Mouse (Mus musculus) spleen, postnatal 0 days (tissue): ENCODE results near the gene Lsm3. TPM values are rescaled to one million over a fixed set of nuclear protein-coding genes. Genes with fewer than 3 reads are reported as not detected.

Source experiments
- polyA plus RNA-seq: library from polyadenylated mRNA; unstranded; fragments of >200 nt; fragmentation: Nextera tagmentation; extraction: Ambion mirVana; gene quantifications from 2 replicates; pipeline ENCODE4 v1.2.1, GENCODE M21; 2015

Lsm3 gene
- 186 and 195 TPM in 2 replicates for polyA plus RNA-seq

DNA sequence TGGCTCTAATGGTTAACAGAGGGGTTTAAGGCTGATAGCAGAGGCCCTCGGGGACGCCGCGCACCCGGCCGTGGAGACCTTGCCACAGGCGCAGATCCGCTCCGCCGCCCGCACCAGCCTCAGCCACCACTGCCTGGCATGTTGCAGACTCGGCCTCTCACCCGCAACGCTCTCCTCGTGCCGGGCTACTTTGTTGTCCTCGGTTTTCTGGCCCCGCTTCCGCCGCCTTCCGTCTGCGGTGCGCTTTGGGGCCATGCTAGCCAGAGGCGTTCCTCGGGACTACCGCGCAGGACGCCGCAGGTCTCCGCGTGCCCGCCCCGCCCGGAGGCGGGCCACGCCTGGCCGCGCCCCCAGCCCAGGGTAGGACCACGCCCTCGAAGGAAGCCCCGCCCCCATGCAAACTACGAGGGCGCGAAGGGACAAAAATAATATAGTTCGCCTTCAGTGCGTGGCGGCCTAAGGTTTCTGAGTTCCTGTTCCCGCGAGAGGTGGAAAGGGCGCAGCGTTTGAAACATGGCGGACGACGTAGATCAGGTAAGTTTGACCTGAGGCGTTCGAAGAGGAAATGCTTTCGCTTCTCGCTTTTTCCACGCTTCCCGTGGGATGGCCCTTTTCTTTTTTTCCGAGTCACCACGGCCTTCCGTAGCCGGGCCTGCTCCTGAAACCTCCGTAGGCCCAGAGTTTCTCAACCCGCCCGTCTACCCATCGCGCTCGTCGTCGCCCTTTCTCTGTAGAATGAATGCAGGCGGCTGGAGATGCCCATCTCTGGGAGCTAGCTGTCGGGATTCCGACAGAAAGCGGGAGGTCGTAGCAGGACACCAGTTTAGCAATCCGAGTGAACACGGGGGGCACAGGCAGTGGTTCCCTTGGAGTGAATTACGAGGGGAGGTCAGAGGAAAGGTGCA, at the start of gene Lsm3, which contains the start of gene Xpc:
Gene Lsm3 (plus strand): TSS at position 384 of the 905 bp plus-strand sequence.
Gene Xpc (minus strand): TSS at position 344 of the 905 bp plus-strand sequence.

GRCm38 (mm10) chr6:91472868-91473804, 42.6 kb upstream of the Lsm3 start, which contains the start of the genes Chchd4 and Tmem43:
Gene Chchd4, minus strand, starts transcription at chr6:91473546.
Gene Tmem43, plus strand, starts transcription at chr6:91473703.

Other genes with a start within 250 kb of the Lsm3 start
- 0.06 TPM in 1 of 2 replicates, not detected in the other for gene Wnt7a, start 104.6 kb upstream of the Lsm3 start, polyA plus RNA-seq
- gene Chchd4, start 42.4 kb upstream of the Lsm3 start, polyA plus RNA-seq: 18.5 and 18.8 TPM in 2 replicates
- 19.0 and 20.7 TPM in 2 replicates for gene Tmem43, start 42.2 kb upstream of the Lsm3 start, polyA plus RNA-seq
- gene Xpc, start within 50 bp of the Lsm3 start, polyA plus RNA-seq: 8.4 and 12.9 TPM in 2 replicates
- gene Slc6a6, start 168.1 kb downstream of the Lsm3 start, polyA plus RNA-seq: 48.9 and 62.0 TPM in 2 replicates